Mouse (Mus musculus) hindbrain, embryonic 11.5 days (tissue): ENCODE measurements around the gene Clip1. TPM values are rescaled to one million over a fixed set of nuclear protein-coding genes. Genes with fewer than 3 reads are reported as not detected.

Experiments used
- ATAC-seq: fragments of 200-750 bp; cut with Nextera tagmentation; 2 replicates; pipeline ENCODE4 v1.8.0; 2017; ENCODE audit warnings: mild to moderate bottlenecking, moderate TSS enrichment, moderate library complexity; ENCODE audit not compliant: low FRiP score
- DNase-seq: peaks from one replicate; pipeline ENCODE4 v3.0.0-alpha.2; 2015; ENCODE audit warnings: low spot score
- H3K27ac ChIP-seq: fragments of 300-500 bp; sonication (generic); 2 replicates; pipeline ENCODE4 v1.5.1; 2014; ENCODE audit warnings: mild to moderate bottlenecking, low read depth, low read length
- H3K27me3 ChIP-seq: fragments of 300-500 bp; sonication (generic); 2 replicates; pipeline ENCODE4 v1.6.1; 2014; ENCODE audit warnings: mild to moderate bottlenecking, low read length, moderate library complexity, mixed read lengths; ENCODE audit not compliant: control insufficient read depth, insufficient read depth
- H3K36me3 ChIP-seq: fragments of 300-500 bp; sonication (generic); 2 replicates; pipeline ENCODE4 v1.6.1; 2014; ENCODE audit warnings: mild to moderate bottlenecking, low read length, moderate library complexity, mixed read lengths; ENCODE audit not compliant: control insufficient read depth, insufficient read depth
- H3K4me1 ChIP-seq: fragments of 300-500 bp; sonication (generic); replicated peaks from 2 replicates; pipeline ENCODE4 v1.6.1; 2014; ENCODE audit warnings: low read length, mixed read lengths; ENCODE audit not compliant: control insufficient read depth, insufficient read depth
- H3K4me2 ChIP-seq: fragments of 300-500 bp; sonication (generic); replicated peaks from 2 replicates; pipeline ENCODE4 v1.6.1; 2014; ENCODE audit warnings: mild to moderate bottlenecking, low read depth, low read length
- H3K4me3 ChIP-seq: fragments of 300-500 bp; sonication (generic); 2 replicates; pipeline ENCODE4 v1.5.1; 2014; ENCODE audit warnings: low read depth, low read length
- H3K9ac ChIP-seq: fragments of 300-500 bp; sonication (generic); 2 replicates; pipeline ENCODE4 v1.6.1; 2014; ENCODE audit warnings: low read depth, low read length
- H3K9me3 ChIP-seq: fragments of 300-500 bp; sonication (generic); 2 replicates; pipeline ENCODE4 v1.6.1; 2016; ENCODE audit warnings: low read length; ENCODE audit not compliant: control insufficient read depth
- WGBS: fragments of 180-500 bp; shearing (Covaris S2); extraction: QIAGEN DNeasy Blood & Tissue Kit; methylation state at CpG from one replicate; pipeline ENCODE4 v1.1.7; 2014; 5-methylcytosine and 5-hydroxymethylcytosine counted together
- polyA plus RNA-seq: library from polyadenylated mRNA; unstranded; fragments of >200 nt; fragmentation: Nextera tagmentation; extraction: Ambion mirVana; gene quantifications from 2 replicates; pipeline ENCODE4 v1.2.1, GENCODE M21; 2014

Gene Clip1
- polyA plus RNA-seq, 1 experiment from 2014 or later = 51.2 TPM

GRCm38 (mm10) chr5:123572357-123573186 lies 111.8 kb downstream of the Clip1 start, which contains the start of gene Vps33a:
Gene Vps33a, minus strand, starts transcription at chr5:123573038.
- H3K27ac ChIP-seq = 0 out of 2 replicates have a peak within 1 kb of the TSS, but pooled peaks have one; percentile 11

GRCm38 (mm10) chr5:123561128-123561527 lies 123.3 kb downstream of the Clip1 start:
- Histone ChIP-seq H3K4me3 (no peak overlapping the region), H3K4me1 (no peaks in the 10 kb centered on the region), H3K36me3 (0 out of 2 replicates have a peak, but pooled peaks cover 2% of the 10 kb centered on the region), H3K9me3 (no peaks in the 10 kb centered on the region), H3K9ac (no peak overlapping the region), H3K27me3 (no peaks in the 10 kb centered on the region), H3K27ac (no peak overlapping the region), H3K4me2 (no peak overlapping the region)
- ATAC-seq (no peak), DNase-seq (no peak)
- WGBS = 93% methylated on average over 11 of the region's 11 CpGs

More at GRCm38 (mm10) chr5:123572357-123573186, 111.8 kb downstream of the Clip1 start, which contains the start of gene Vps33a:
- Histone ChIP-seq H3K9ac (peak within 1 kb of the TSS; percentile 86), H3K36me3 (no peaks in the 10 kb centered on the region), H3K27me3 (no peaks in the 10 kb centered on the region), H3K9me3 (no peaks in the 10 kb centered on the region), H3K4me2 (peak within 1 kb of the TSS; percentile 69), H3K4me1 (no peaks in the 10 kb centered on the region), H3K4me3 (peak within 1 kb of the TSS; percentile 96)
- DNase-seq (peak; percentile 99), ATAC-seq (peak; percentile 90)
- WGBS = under 1% methylated on average over 54 of the region's 54 CpGs

DNA sequence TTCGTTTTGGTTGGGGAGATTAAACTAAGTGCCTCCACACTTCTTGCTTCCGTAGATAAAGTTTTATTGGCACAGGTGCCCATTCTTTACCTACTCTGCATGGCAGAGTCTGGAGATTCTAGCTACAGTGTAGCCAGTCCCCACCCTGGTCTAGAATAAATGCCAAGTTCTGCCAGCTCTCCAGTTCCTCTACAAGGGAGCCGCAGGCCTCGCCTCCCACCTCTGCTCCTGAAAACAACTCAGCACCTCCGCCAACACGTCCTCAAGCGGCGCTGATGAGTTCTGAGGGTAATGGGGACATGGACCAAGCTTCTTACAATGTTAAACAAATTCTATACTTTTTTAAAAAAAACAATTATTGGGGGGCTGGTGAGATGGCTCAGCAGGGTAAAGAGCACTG lies 124.8 kb downstream of the Clip1 start:
- Histone ChIP-seq H3K27me3 (no peaks in the 10 kb centered on the region), H3K9ac (no peak overlapping the region), H3K4me1 (no peaks in the 10 kb centered on the region), H3K9me3 (no peaks in the 10 kb centered on the region), H3K4me3 (no peak overlapping the region), H3K4me2 (no peak overlapping the region), H3K36me3 (0 out of 2 replicates have a peak, but pooled peaks cover 2% of the 10 kb centered on the region), H3K27ac (no peak overlapping the region)
- DNase-seq (no peak), ATAC-seq (no peak)
- 93% methylated on average over 8 of the region's 8 CpGs for WGBS

DNA sequence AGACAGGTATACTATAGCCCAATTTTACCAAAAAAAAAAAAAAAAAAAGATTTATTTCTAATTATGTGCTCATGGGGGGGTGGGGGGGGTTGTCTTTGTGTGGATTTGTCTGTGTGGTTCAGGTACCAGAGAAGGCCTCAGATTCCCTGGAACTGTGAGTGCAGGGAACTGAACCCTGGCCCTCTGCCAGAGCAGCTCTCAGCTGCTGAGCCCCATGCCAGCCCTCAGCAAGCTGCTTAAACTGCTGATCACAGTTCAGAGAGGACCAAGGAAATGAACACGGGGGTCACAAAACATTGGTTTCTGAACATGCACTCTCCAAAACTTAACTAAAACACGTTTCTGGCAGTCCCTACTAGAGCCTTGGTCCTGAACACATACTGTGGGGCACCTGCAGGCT lies 128.0 kb downstream of the Clip1 start:
- Histone ChIP-seq H3K36me3 (no peaks in the 10 kb centered on the region), H3K4me2 (no peak overlapping the region), H3K27ac (no peak overlapping the region), H3K9ac (no peak overlapping the region), H3K4me1 (no peaks in the 10 kb centered on the region), H3K9me3 (no peaks in the 10 kb centered on the region), H3K4me3 (no peak overlapping the region), H3K27me3 (no peaks in the 10 kb centered on the region)
- 70% methylated on average over 2 of the region's 2 CpGs for WGBS
- ATAC-seq = no peak
- DNase-seq = no peak

DNA sequence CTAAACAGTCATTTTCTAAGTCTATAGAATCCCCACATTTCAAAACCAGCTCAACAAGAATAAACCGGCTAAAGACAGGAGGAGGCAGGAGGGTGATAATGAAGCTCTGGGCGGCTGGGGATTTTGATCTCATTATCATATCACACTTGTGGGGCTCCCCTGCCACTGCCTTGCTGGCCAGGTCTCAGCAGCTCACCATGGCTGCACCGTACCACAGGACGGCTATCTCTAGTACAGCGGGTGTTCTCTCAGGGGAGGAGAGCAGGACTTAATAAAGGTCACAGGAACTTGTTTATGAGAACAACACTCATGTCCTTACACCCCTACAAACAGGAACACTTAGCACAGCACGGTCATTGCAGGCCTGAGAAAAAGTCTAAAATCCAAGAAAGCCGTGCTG lies 128.7 kb downstream of the Clip1 start:
- Histone ChIP-seq H3K4me3 (no peak overlapping the region), H3K36me3 (no peaks in the 10 kb centered on the region), H3K9me3 (no peaks in the 10 kb centered on the region), H3K4me2 (no peak overlapping the region), H3K27ac (no peak overlapping the region), H3K9ac (no peak overlapping the region), H3K4me1 (no peaks in the 10 kb centered on the region), H3K27me3 (no peaks in the 10 kb centered on the region)
- ATAC-seq = no peak
- DNase-seq = no peak
- WGBS = 86% methylated on average over 7 of the region's 7 CpGs

DNA sequence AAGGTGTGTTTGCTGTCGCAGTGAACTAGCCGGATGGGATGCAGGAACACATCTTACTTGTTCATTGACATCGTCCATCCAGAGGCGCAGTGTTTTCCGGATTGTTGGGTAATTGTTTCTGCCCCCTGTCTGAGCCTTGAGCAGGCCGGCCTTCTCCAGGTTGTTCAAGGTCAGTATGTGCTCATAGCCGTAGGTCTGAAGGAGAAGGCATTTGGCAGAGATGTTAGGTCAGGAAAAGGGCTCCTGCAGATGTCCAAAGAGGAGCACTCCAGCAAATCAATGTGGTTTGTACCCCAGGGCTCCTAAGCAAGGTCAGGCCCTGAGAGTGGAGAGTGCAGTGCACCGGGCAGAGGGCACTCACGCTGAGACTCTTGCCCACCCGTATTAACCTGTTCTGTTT lies 150.6 kb downstream of the Clip1 start:
- no peak overlapping the region for H3K9ac ChIP-seq
- H3K27me3 ChIP-seq = no peaks in the 10 kb centered on the region
- H3K36me3 ChIP-seq = peaks cover 5% of the 10 kb centered on the region; the same call in 1 of the 2 replicates
- WGBS = 93% methylated on average over 10 of the region's 10 CpGs
- no peak overlapping the region for H3K27ac ChIP-seq
- no peak overlapping the region for H3K4me2 ChIP-seq
- DNase-seq (no peak), ATAC-seq (no peak)
- no peaks in the 10 kb centered on the region for H3K9me3 ChIP-seq
- H3K4me1 ChIP-seq = no peaks in the 10 kb centered on the region
- no peak overlapping the region for H3K4me3 ChIP-seq

DNA sequence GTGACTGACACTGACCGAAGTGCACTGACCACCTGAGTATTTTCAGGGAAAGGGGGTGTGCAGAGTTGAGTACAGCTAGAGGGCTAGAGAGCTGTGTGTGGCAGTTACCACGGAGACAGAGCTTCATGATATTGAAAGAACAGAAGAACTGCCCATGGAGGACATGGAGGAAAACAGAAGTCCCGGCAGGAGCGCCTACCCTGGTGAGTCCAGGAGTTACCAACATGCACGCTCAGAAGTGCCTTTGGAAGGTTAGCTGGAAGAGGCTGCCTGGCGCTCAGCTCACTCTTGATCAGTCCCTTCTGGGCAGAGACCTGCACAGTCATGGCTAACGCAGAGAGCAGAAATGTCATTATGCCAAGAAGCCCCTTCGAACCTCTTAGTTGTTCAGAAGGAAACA lies 154.4 kb downstream of the Clip1 start:
- Histone ChIP-seq H3K9ac (no peak overlapping the region), H3K4me2 (no peak overlapping the region), H3K4me1 (no peaks in the 10 kb centered on the region), H3K27me3 (no peaks in the 10 kb centered on the region), H3K9me3 (no peaks in the 10 kb centered on the region), H3K27ac (no peak overlapping the region), H3K4me3 (no peak overlapping the region), H3K36me3 (peaks cover 5% of the 10 kb centered on the region; the same call in 1 of the 2 replicates)
- WGBS = 92% methylated on average over 8 of the region's 8 CpGs
- ATAC-seq = no peak
- DNase-seq = no peak

DNA sequence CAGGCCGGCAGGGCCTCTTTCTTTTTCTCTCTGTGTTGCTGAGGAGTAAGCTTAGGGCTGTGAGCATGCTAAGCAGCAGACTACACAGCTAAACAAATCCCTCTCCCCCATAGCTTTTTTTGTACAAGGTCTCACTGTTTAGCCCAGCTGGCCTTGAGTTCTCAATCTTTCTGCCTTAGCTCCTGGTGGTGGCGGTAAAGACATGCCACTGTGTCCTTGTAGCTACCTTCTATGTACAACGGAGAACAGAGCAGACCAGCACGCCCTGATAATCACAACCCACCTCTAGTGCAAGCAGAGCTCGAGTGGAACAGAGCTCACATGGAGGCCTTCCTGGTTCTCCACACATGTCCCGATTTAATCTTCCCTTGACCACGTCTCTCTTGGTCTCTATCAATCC lies 155.8 kb downstream of the Clip1 start:
- no peak overlapping the region for H3K9ac ChIP-seq
- H3K4me3 ChIP-seq = no peak overlapping the region
- H3K9me3 ChIP-seq = no peaks in the 10 kb centered on the region
- no peak overlapping the region for H3K4me2 ChIP-seq
- no peaks in the 10 kb centered on the region for H3K27me3 ChIP-seq
- no peaks in the 10 kb centered on the region for H3K4me1 ChIP-seq
- DNase-seq (no peak), ATAC-seq (no peak)
- no peak overlapping the region for H3K27ac ChIP-seq
- 87% methylated on average over 7 of the region's 7 CpGs for WGBS
- peaks cover 5% of the 10 kb centered on the region; the same call in 1 of the 2 replicates for H3K36me3 ChIP-seq
